Mouse (Mus musculus): ENCODE results near the gene Btbd18.

GRCm38 (mm10) chr2:84640833-84641232 lies 18.0 kb upstream of the Btbd18 start:
- TF ChIP-seq CHD2 (IDR thresholded peaks at IDR 0.05; ENCODE audit: low read length), result no peak
- TF ChIP-seq POLR2AphosphoS2 (IDR thresholded peaks at IDR 0.05; ENCODE audit: low read depth, low read length), result no peak

All from CH12.LX (cell line).